Mouse (Mus musculus): ENCODE data around the gene Exoc3. TPM values are rescaled to one million over a fixed set of nuclear protein-coding genes. Genes with fewer than 3 reads are reported as not detected.

Gene Exoc3
- 28.3 TPM for polyA plus RNA-seq (2012; fragmentation: generic; extraction: Trizol)

DNA sequence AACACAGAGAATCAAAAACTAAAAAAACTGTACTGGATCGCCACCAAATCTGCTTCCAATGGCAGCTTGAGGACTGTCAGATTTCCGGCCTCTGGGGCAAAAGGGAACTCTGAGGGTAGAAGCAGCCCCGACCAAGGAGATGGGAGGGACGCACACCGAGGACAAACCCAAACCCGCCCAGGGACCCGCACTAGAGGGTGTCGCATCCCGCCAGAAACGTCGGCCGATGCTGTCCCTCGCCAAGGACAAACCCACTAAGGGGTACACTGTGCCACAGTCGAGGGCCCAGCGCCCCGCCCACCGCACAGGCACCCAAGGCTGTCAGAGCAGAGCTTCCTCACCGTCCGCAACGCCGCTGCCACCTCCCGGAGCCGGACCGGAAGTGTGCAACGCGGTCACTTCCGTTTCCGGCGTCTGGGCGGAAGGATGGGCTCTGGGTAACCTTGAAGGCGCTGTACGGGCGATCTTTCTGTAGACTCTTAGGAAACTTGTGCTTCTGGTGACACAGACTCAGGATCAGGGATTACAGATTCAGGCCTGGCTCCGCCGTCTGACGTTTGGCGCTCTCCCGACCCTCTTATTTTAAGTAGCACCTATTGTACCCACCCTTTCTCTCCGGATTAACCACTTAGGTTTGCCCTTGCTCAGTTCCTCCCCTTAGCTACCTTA is at the start of gene Exoc3:
Exoc3 (minus strand) TSS at position 416 of the 669 bp plus-strand sequence.
- Histone ChIP-seq H3K36me3 (ENCODE audit: control insufficient read depth, insufficient read depth) (no peaks in the 10 kb centered on the region), H3K79me2 (ENCODE audit: control insufficient read depth, insufficient read depth) (peaks cover 7% of the 10 kb centered on the region), H3K27me3 (ENCODE audit: control insufficient read depth, insufficient read depth, insufficient read length) (no peaks in the 10 kb centered on the region), H3ac (ENCODE audit: control insufficient read depth, insufficient read length) (peak within 1 kb of the TSS; percentile 71), H3K4me3 (peak within 1 kb of the TSS; percentile 92), H3K4me2 (ENCODE audit: low read depth) (peak within 1 kb of the TSS; percentile 93)
- TF ChIP-seq TCF3 (IDR thresholded peaks at IDR 0.05; ENCODE audit: insufficient read length, low read depth) (no peak), USF1 (IDR thresholded peaks at IDR 0.05; ENCODE audit: low read depth) (no peak), SRF (IDR thresholded peaks at IDR 0.05; ENCODE audit: control insufficient read depth, insufficient read length, low read depth) (no peak), MYOG (IDR thresholded peaks at IDR 0.05; ENCODE audit: control insufficient read depth in 1 of 3, insufficient read depth in 1 of 3, insufficient read length in 2 of 3, low read depth in 2 of 3) (no peak), E2F4 (IDR thresholded peaks at IDR 0.05; ENCODE audit: insufficient read depth) (no peak), CEBPB (IDR thresholded peaks at IDR 0.05; ENCODE audit: insufficient read depth, poor library complexity, severe bottlenecking) (no peak), REST (IDR thresholded peaks at IDR 0.05; ENCODE audit: insufficient read depth, insufficient read length) (no peak), POLR2AphosphoS2 (IDR thresholded peaks at IDR 0.05; ENCODE audit: insufficient read length, low read depth) (peak; percentile 96), MAX (IDR thresholded peaks at IDR 0.05; ENCODE audit: low read depth) (no peak), TCF12 (IDR thresholded peaks at IDR 0.05; ENCODE audit: insufficient read depth, poor library complexity, severe bottlenecking) (no peak), MYOD1 (IDR thresholded peaks at IDR 0.05; ENCODE audit: control insufficient read depth in 1 of 3, insufficient read length in 2 of 3, low read depth in 2 of 3) (no peak), POLR2A (IDR thresholded peaks at IDR 0.05; ENCODE audit: insufficient read length, low read depth) (peak; percentile 99)

DNA sequence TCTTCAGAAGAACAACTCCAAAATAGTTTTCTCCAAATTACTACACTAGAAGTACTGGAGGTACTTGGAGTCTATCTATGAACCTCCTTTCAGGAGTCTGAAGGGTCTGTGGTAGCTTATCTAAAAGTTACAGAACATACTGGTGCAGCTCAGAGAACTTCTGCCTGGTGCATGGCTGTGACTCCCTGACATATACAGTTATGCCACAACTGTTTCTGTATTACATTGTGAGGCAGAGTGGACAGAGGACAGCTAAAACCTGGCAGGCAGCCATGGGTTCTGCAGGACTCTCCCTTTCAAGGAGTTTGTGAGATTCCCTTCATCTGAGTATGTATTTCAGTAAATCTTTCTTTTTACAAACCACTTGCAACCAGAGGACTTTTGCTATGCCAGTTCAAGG is 38.0 kb upstream of the Exoc3 start:
- TF ChIP-seq POLR2A (IDR thresholded peaks at IDR 0.05; ENCODE audit: insufficient read length, low read depth) (no peak), MAX (IDR thresholded peaks at IDR 0.05; ENCODE audit: low read depth) (no peak), MYOG (IDR thresholded peaks at IDR 0.05; ENCODE audit: control insufficient read depth in 1 of 3, insufficient read depth in 1 of 3, insufficient read length in 2 of 3, low read depth in 2 of 3) (no peak), REST (IDR thresholded peaks at IDR 0.05; ENCODE audit: insufficient read depth, insufficient read length) (no peak), MYOD1 (IDR thresholded peaks at IDR 0.05; ENCODE audit: control insufficient read depth in 1 of 3, insufficient read length in 2 of 3, low read depth in 2 of 3) (no peak), CEBPB (IDR thresholded peaks at IDR 0.05; ENCODE audit: insufficient read depth, poor library complexity, severe bottlenecking) (no peak), E2F4 (IDR thresholded peaks at IDR 0.05; ENCODE audit: insufficient read depth) (no peak), TCF12 (IDR thresholded peaks at IDR 0.05; ENCODE audit: insufficient read depth, poor library complexity, severe bottlenecking) (no peak), TCF3 (IDR thresholded peaks at IDR 0.05; ENCODE audit: insufficient read length, low read depth) (no peak), POLR2AphosphoS2 (IDR thresholded peaks at IDR 0.05; ENCODE audit: insufficient read length, low read depth) (no peak), USF1 (IDR thresholded peaks at IDR 0.05; ENCODE audit: low read depth) (no peak), SRF (IDR thresholded peaks at IDR 0.05; ENCODE audit: control insufficient read depth, insufficient read length, low read depth) (no peak)
- H3K27me3 ChIP-seq (ENCODE audit: control insufficient read depth, insufficient read depth, insufficient read length) = no peaks in the 10 kb centered on the region

DNA sequence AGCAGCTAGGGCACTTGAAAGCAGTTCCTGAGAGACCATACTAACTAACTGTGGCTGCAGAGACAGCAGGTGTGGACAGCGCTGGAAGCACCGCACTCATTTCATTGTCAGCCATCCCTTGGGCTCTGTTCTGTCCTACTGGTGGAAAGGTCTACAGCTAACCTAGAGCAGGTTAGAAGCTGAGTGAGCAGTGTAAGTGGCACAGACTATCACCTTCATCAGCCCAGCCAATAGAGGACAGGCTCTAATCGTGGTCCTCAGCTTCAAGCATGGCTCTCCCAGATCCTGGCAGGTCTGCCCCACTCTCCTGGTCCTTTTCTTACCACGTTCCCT is 37.3 kb upstream of the Exoc3 start:
- TF ChIP-seq TCF12 (IDR thresholded peaks at IDR 0.05; ENCODE audit: insufficient read depth, poor library complexity, severe bottlenecking) = no peak
- TF ChIP-seq MAX (IDR thresholded peaks at IDR 0.05; ENCODE audit: low read depth) = no peak
- no peak for TF ChIP-seq POLR2A (IDR thresholded peaks at IDR 0.05; ENCODE audit: insufficient read length, low read depth)
- TF ChIP-seq E2F4 (IDR thresholded peaks at IDR 0.05; ENCODE audit: insufficient read depth) = no peak
- no peak for TF ChIP-seq USF1 (IDR thresholded peaks at IDR 0.05; ENCODE audit: low read depth)
- TF ChIP-seq TCF3 (IDR thresholded peaks at IDR 0.05; ENCODE audit: insufficient read length, low read depth) = no peak
- H3ac ChIP-seq (ENCODE audit: control insufficient read depth, insufficient read length) = no peak overlapping the region
- H3K79me2 ChIP-seq (ENCODE audit: control insufficient read depth, insufficient read depth) = no peaks in the 10 kb centered on the region
- H3K4me2 ChIP-seq (ENCODE audit: low read depth) = peak overlapping the region; percentile 68
- H3K36me3 ChIP-seq (ENCODE audit: control insufficient read depth, insufficient read depth) = no peaks in the 10 kb centered on the region
- no peak overlapping the region for H3K4me3 ChIP-seq
- no peaks in the 10 kb centered on the region for H3K27me3 ChIP-seq (ENCODE audit: control insufficient read depth, insufficient read depth, insufficient read length)

More for the DNA sequence above, 38.0 kb upstream of the Exoc3 start:
- H3K36me3 ChIP-seq (ENCODE audit: control insufficient read depth, insufficient read depth) = no peaks in the 10 kb centered on the region
- H3K79me2 ChIP-seq (ENCODE audit: control insufficient read depth, insufficient read depth) = no peaks in the 10 kb centered on the region
- H3K4me2 ChIP-seq (ENCODE audit: low read depth) = no peak overlapping the region
- no peak overlapping the region for H3ac ChIP-seq (ENCODE audit: control insufficient read depth, insufficient read length)
- H3K4me3 ChIP-seq = no peak overlapping the region

DNA sequence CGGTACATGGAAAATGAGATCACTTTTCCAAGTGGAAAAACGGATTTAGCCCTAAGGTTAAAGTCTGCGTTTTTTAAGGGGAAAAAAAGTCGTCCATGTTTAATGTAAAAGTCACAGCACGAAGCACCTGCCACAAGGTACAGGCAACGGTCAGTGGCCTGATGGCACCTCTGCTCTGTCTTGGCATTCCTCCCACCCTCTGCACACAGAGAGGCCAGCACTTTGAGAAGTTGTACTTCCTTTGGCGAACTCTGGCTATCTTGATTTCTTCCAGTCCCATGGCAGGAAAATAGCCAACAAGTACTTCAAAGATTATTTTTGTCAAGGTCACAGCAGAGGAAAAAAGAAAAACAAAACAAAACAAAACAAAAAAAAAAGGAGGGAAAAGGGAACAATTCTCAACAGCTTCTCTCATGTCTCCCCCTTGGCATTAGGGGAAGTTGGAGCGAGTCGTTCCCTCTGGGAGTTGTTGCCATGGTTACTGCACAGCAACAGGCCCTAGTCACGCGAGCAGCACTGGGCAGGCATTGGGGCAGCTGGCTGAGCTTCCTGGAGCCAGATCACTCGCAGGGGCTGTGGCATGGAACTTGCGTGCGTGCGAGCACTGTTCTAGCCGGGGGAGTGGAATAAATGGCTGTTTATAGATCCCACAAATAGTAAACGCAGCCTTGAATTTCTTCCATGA is 36.8 kb upstream of the Exoc3 start:
- Histone ChIP-seq H3K27me3 (ENCODE audit: control insufficient read depth, insufficient read depth, insufficient read length) (no peaks in the 10 kb centered on the region), H3K4me2 (ENCODE audit: low read depth) (peak overlapping the region; percentile 68), H3K79me2 (ENCODE audit: control insufficient read depth, insufficient read depth) (no peaks in the 10 kb centered on the region), H3K4me3 (no peak overlapping the region), H3ac (ENCODE audit: control insufficient read depth, insufficient read length) (no peak overlapping the region), H3K36me3 (ENCODE audit: control insufficient read depth, insufficient read depth) (no peaks in the 10 kb centered on the region)
- TF ChIP-seq MAX (IDR thresholded peaks at IDR 0.05; ENCODE audit: low read depth) = no peak
- no peak for TF ChIP-seq POLR2A (IDR thresholded peaks at IDR 0.05; ENCODE audit: insufficient read length, low read depth)
- no peak for TF ChIP-seq TCF3 (IDR thresholded peaks at IDR 0.05; ENCODE audit: insufficient read length, low read depth)
- no peak for TF ChIP-seq TCF12 (IDR thresholded peaks at IDR 0.05; ENCODE audit: insufficient read depth, poor library complexity, severe bottlenecking)
- no peak for TF ChIP-seq USF1 (IDR thresholded peaks at IDR 0.05; ENCODE audit: low read depth)
- no peak for TF ChIP-seq REST (IDR thresholded peaks at IDR 0.05; ENCODE audit: insufficient read depth, insufficient read length)
- no peak for TF ChIP-seq POLR2AphosphoS2 (IDR thresholded peaks at IDR 0.05; ENCODE audit: insufficient read length, low read depth)
- TF ChIP-seq CEBPB (IDR thresholded peaks at IDR 0.05; ENCODE audit: insufficient read depth, poor library complexity, severe bottlenecking) = no peak
- peak in 1 of 3 experiments; percentile 10 for TF ChIP-seq MYOD1 (IDR thresholded peaks at IDR 0.05; ENCODE audit: control insufficient read depth in 1 of 3, insufficient read length in 2 of 3, low read depth in 2 of 3)
- peak in 1 of 3 experiments; percentile 14 for TF ChIP-seq MYOG (IDR thresholded peaks at IDR 0.05; ENCODE audit: control insufficient read depth in 1 of 3, insufficient read depth in 1 of 3, insufficient read length in 2 of 3, low read depth in 2 of 3)
- TF ChIP-seq SRF (IDR thresholded peaks at IDR 0.05; ENCODE audit: control insufficient read depth, insufficient read length, low read depth) = no peak
- TF ChIP-seq E2F4 (IDR thresholded peaks at IDR 0.05; ENCODE audit: insufficient read depth) = no peak

Measured in myocyte (in vitro differentiated cells).